Mouse (Mus musculus) liver, embryonic 14.5 days (tissue): ENCODE results near the gene Epc2.

Experiments used
- CTCF ChIP-seq: IDR thresholded peaks from 2 replicates; pipeline ENCODE4 v1.5.1; 2016; ENCODE audit warnings: antibody characterized with exemption, low read depth, control low read depth
- EP300 ChIP-seq: IDR thresholded peaks from 2 replicates; pipeline ENCODE4 v1.6.1; 2016; ENCODE audit warnings: antibody characterized with exemption, low read depth

DNA sequence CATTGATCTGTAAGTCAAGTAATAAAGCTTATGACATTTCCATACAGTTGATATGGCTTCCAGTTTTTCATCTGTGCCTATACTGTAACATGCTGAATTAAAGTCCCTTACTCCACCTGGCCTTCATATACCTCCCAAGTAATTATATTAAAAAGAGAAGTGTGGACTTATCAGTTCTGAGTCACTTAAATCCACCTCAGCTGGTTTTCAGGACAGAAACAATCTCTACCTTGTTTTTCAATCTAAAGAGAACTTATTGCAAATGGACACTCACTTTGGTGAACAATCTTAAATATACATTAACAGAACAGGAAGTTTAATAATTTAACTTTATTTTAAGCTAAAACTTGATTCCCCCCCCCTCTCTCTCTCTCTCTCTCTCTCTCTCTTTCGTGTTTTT, 15.8 kb downstream of the Epc2 start:
- TF ChIP-seq CTCF (no peak), EP300 (no peak)
